Mouse (Mus musculus): ENCODE results near the gene Smc1a. TPM values are rescaled to one million over a fixed set of nuclear protein-coding genes. Genes with fewer than 3 reads are reported as not detected.

Gene Smc1a
- 99.0 and 108 TPM in 2 replicates for polyA plus RNA-seq (2014; fragmentation: Nextera tagmentation; extraction: Ambion mirVana)

GRCm38 (mm10) chrX:152016151-152017145 lies at the start of gene Smc1a, which contains the start of gene Ribc1:
Gene Smc1a (plus strand): TSS chrX:152016428.
Gene Ribc1 (minus strand): TSS chrX:152016295.
- Histone ChIP-seq H3K4me1 (replicated peaks; ENCODE audit: control insufficient read depth, insufficient read depth, low read length) (peaks cover 4% of the 10 kb centered on the region; the same call in 1 of the 2 replicates), H3K27ac (ENCODE audit: low read depth, low read length) (peak within 1 kb of the TSS; percentile 82), H3K27me3 (replicated peaks; ENCODE audit: control insufficient read depth, insufficient read depth, low read length) (peaks cover 14% of the 10 kb centered on the region), H3K4me3 (ENCODE audit: low read depth, low read length) (peak within 1 kb of the TSS; percentile 63), H3K36me3 (ENCODE audit: control insufficient read depth, insufficient read depth, low read length) (no peaks in the 10 kb centered on the region), H3K9ac (ENCODE audit: low read depth, low read length) (peak within 1 kb of the TSS; percentile 80), H3K4me2 (peak within 1 kb of the TSS; percentile 76), H3K9me3 (ENCODE audit: control insufficient read depth, low read length) (no peaks in the 10 kb centered on the region)
- ATAC-seq (replicated peaks; ENCODE audit: low FRiP score) = peak; percentile 95
- 13% methylated on average over 64 of the region's 64 CpGs for WGBS
- DNase-seq (ENCODE audit: low spot score) = peak; percentile 81

GRCm38 (mm10) chrX:151999006-151999710 lies 17.1 kb upstream of the Smc1a start:
- no peak for DNase-seq (ENCODE audit: low spot score)
- H3K4me3 ChIP-seq (ENCODE audit: low read depth, low read length) = no peak overlapping the region
- no peaks in the 10 kb centered on the region for H3K9me3 ChIP-seq (ENCODE audit: control insufficient read depth, low read length)
- no peak overlapping the region for H3K4me2 ChIP-seq
- H3K27me3 ChIP-seq (replicated peaks; ENCODE audit: control insufficient read depth, insufficient read depth, low read length) = peaks cover 18% of the 10 kb centered on the region
- H3K27ac ChIP-seq (ENCODE audit: low read depth, low read length) = no peak overlapping the region
- no peak for ATAC-seq (replicated peaks; ENCODE audit: low FRiP score)
- H3K9ac ChIP-seq (ENCODE audit: low read depth, low read length) = no peak overlapping the region
- 72% methylated on average over 4 of the region's 4 CpGs for WGBS
- H3K36me3 ChIP-seq (ENCODE audit: control insufficient read depth, insufficient read depth, low read length) = no peaks in the 10 kb centered on the region; the same call in 1 of the 2 replicates
- H3K4me1 ChIP-seq (replicated peaks; ENCODE audit: control insufficient read depth, insufficient read depth, low read length) = no peaks in the 10 kb centered on the region

- ATAC-seq (replicated peaks; ENCODE audit: low FRiP score) = peak; percentile 16; the same call in 1 of the 2 replicates
- H3K9ac ChIP-seq (ENCODE audit: low read depth, low read length) = peak overlapping the region; percentile 45; the same call in 1 of the 2 replicates
- H3K4me1 ChIP-seq (replicated peaks; ENCODE audit: control insufficient read depth, insufficient read depth, low read length) = no peaks in the 10 kb centered on the region
- H3K4me2 ChIP-seq = peak overlapping the region; percentile 80
- H3K27me3 ChIP-seq (replicated peaks; ENCODE audit: control insufficient read depth, insufficient read depth, low read length) = peaks cover 18% of the 10 kb centered on the region
- H3K4me3 ChIP-seq (ENCODE audit: low read depth, low read length) = peak overlapping the region; percentile 59
- H3K27ac ChIP-seq (ENCODE audit: low read depth, low read length) = no peak overlapping the region
- H3K36me3 ChIP-seq (ENCODE audit: control insufficient read depth, insufficient read depth, low read length) = peaks cover 2% of the 10 kb centered on the region; the same call in 1 of the 2 replicates
- WGBS = 29% methylated on average over 9 of the region's 9 CpGs
- DNase-seq (ENCODE audit: low spot score) = no peak
- no peaks in the 10 kb centered on the region for H3K9me3 ChIP-seq (ENCODE audit: control insufficient read depth, low read length)
Measured at GRCm38 (mm10) chrX:152001182-152001684, 15.0 kb upstream of the Smc1a start.

GRCm38 (mm10) chrX:152001737-152002710 lies 14.2 kb upstream of the Smc1a start, which contains the start of gene Hsd17b10:
Gene Hsd17b10 (plus strand): TSS chrX:152001845.
- peaks cover 19% of the 10 kb centered on the region for H3K27me3 ChIP-seq (replicated peaks; ENCODE audit: control insufficient read depth, insufficient read depth, low read length)
- ATAC-seq (replicated peaks; ENCODE audit: low FRiP score) = peak; percentile 97
- WGBS = 18% methylated on average over 39 of the region's 41 CpGs

GRCm38 (mm10) chrX:152002865-152003264 lies 13.4 kb upstream of the Smc1a start:
- H3K27ac ChIP-seq (ENCODE audit: low read depth, low read length) = no peak overlapping the region
- ATAC-seq (replicated peaks; ENCODE audit: low FRiP score) (no peak), DNase-seq (ENCODE audit: low spot score) (no peak)
- H3K27me3 ChIP-seq (replicated peaks; ENCODE audit: control insufficient read depth, insufficient read depth, low read length) = peaks cover 19% of the 10 kb centered on the region
- H3K9ac ChIP-seq (ENCODE audit: low read depth, low read length) = no peak overlapping the region
- peak overlapping the region; percentile 15; the same call in 1 of the 2 replicates for H3K4me3 ChIP-seq (ENCODE audit: low read depth, low read length)
- no peaks in the 10 kb centered on the region for H3K4me1 ChIP-seq (replicated peaks; ENCODE audit: control insufficient read depth, insufficient read depth, low read length)
- H3K9me3 ChIP-seq (ENCODE audit: control insufficient read depth, low read length) = no peaks in the 10 kb centered on the region
- H3K36me3 ChIP-seq (ENCODE audit: control insufficient read depth, insufficient read depth, low read length) = peaks cover 2% of the 10 kb centered on the region; the same call in 1 of the 2 replicates
- WGBS = 71% methylated on average over 2 of the region's 2 CpGs
- peak overlapping the region; percentile 80; the same call in 1 of the 2 replicates for H3K4me2 ChIP-seq

More at GRCm38 (mm10) chrX:152001737-152002710, 14.2 kb upstream of the Smc1a start, which contains the start of gene Hsd17b10:
- peak within 1 kb of the TSS; percentile 66 for H3K9ac ChIP-seq (ENCODE audit: low read depth, low read length)
- peak within 1 kb of the TSS; percentile 80 for H3K4me2 ChIP-seq
- H3K27ac ChIP-seq (ENCODE audit: low read depth, low read length) = peak within 1 kb of the TSS; percentile 32
- H3K4me3 ChIP-seq (ENCODE audit: low read depth, low read length) = peak within 1 kb of the TSS; percentile 59
- H3K4me1 ChIP-seq (replicated peaks; ENCODE audit: control insufficient read depth, insufficient read depth, low read length) = no peaks in the 10 kb centered on the region
- DNase-seq (ENCODE audit: low spot score) = peak; percentile 75
- peaks cover 2% of the 10 kb centered on the region; the same call in 1 of the 2 replicates for H3K36me3 ChIP-seq (ENCODE audit: control insufficient read depth, insufficient read depth, low read length)
- no peaks in the 10 kb centered on the region for H3K9me3 ChIP-seq (ENCODE audit: control insufficient read depth, low read length)

- 68% methylated on average over 1 of the region's 1 CpGs for WGBS
- no peak overlapping the region for H3K27ac ChIP-seq (ENCODE audit: low read depth, low read length)
- H3K27me3 ChIP-seq (replicated peaks; ENCODE audit: control insufficient read depth, insufficient read depth, low read length) = peaks cover 11% of the 10 kb centered on the region
- no peak for ATAC-seq (replicated peaks; ENCODE audit: low FRiP score)
- peaks cover 2% of the 10 kb centered on the region; the same call in 1 of the 2 replicates for H3K36me3 ChIP-seq (ENCODE audit: control insufficient read depth, insufficient read depth, low read length)
- no peak overlapping the region for H3K9ac ChIP-seq (ENCODE audit: low read depth, low read length)
- no peak for DNase-seq (ENCODE audit: low spot score)
- no peaks in the 10 kb centered on the region for H3K4me1 ChIP-seq (replicated peaks; ENCODE audit: control insufficient read depth, insufficient read depth, low read length)
- H3K4me2 ChIP-seq = no peak overlapping the region
- no peak overlapping the region for H3K4me3 ChIP-seq (ENCODE audit: low read depth, low read length)
- no peaks in the 10 kb centered on the region for H3K9me3 ChIP-seq (ENCODE audit: control insufficient read depth, low read length)
Measured at GRCm38 (mm10) chrX:152007863-152008262, 8.4 kb upstream of the Smc1a start.

- Histone ChIP-seq H3K27ac (ENCODE audit: low read depth, low read length) (peak overlapping the region; percentile 71), H3K36me3 (ENCODE audit: control insufficient read depth, insufficient read depth, low read length) (no peaks in the 10 kb centered on the region), H3K9me3 (ENCODE audit: control insufficient read depth, low read length) (no peaks in the 10 kb centered on the region), H3K4me2 (peak overlapping the region; percentile 72), H3K27me3 (replicated peaks; ENCODE audit: control insufficient read depth, insufficient read depth, low read length) (peaks cover 14% of the 10 kb centered on the region), H3K4me1 (replicated peaks; ENCODE audit: control insufficient read depth, insufficient read depth, low read length) (peaks cover 4% of the 10 kb centered on the region; the same call in 1 of the 2 replicates), H3K4me3 (ENCODE audit: low read depth, low read length) (peak overlapping the region; percentile 63), H3K9ac (ENCODE audit: low read depth, low read length) (peak overlapping the region; percentile 71)
- DNase-seq (ENCODE audit: low spot score) = no peak
- 19% methylated on average over 11 of the region's 11 CpGs for WGBS
- peak; percentile 38 for ATAC-seq (replicated peaks; ENCODE audit: low FRiP score)
Measured at GRCm38 (mm10) chrX:152015752-152016150, 477 bp upstream of the Smc1a start.
